Mouse (Mus musculus): ENCODE results near the gene Sobp.

- TF ChIP-seq CTCF (IDR thresholded peaks at IDR 0.05; ENCODE audit: control insufficient read depth, insufficient read depth, insufficient replicate concordance, low read depth, low read length) = no peak
- TF ChIP-seq POLR2A (IDR thresholded peaks at IDR 0.05; ENCODE audit: control insufficient read depth, low read depth, low read length) = no peak
Measured at GRCm38 (mm10) chr10:42961771-42962170, 212.6 kb downstream of the Sobp start.

Measured in testis, adult 2 months (tissue).